Mouse (Mus musculus) embryonic fibroblast, embryonic 13.5 days (primary cell): ENCODE measurements around the gene Arid3a.

Experiments used
- CTCF ChIP-seq: IDR thresholded peaks from 2 replicates; pipeline ENCODE4 v1.5.1; 2011; ENCODE audit warnings: mild to moderate bottlenecking, control low read depth, low read length, moderate library complexity, borderline replicate concordance; ENCODE audit not compliant: insufficient read depth
- POLR2A ChIP-seq: IDR thresholded peaks from 2 replicates; pipeline ENCODE4 v1.6.1; 2011; ENCODE audit warnings: low read depth, mild to moderate bottlenecking, control low read depth, low read length, moderate library complexity

DNA sequence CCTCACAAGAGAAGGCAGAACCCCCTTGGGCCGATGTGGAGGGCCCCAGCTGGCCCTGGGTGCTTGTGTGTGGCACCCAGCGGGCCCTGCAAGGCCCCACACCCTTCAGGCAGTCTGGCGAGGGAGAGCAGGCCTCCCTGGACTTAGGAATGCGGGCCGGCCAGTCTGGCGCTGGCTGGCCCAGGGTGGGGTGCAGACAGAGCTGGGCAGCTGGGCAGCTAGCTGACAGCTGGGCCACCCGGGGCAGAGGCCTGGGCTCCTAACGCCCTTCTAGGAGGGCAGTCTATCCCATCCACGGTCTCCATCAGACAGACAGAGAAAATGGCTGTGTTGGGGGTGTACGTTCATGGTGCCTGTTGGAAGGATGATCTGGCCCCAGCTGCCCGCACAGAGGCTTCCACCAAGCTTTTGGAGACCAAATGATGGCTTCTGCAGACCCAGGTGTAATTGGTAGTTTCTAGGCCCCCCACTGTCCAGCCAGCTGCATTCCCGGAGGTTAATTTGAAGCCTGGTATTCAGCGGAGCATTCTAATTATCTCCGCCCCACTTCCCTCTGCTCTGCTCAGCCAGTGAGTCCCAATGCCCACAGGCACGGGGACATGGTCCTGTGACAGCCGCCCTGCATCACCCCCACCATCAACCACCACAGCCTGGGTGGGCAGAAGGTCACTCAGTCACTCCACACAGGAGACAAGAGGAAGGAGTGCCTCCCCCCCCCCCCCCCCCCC is 18.8 kb downstream of the Arid3a start:
- TF ChIP-seq CTCF (no peak), POLR2A (no peak)
